Mouse (Mus musculus): ENCODE data around the gene Phex. TPM values are rescaled to one million over a fixed set of nuclear protein-coding genes. Genes with fewer than 3 reads are reported as not detected.

Phex gene
- 0.07 TPM in 1 of 2 replicates, not detected in the other for polyA plus RNA-seq (2015; fragmentation: Nextera tagmentation; extraction: Ambion mirVana)

DNA sequence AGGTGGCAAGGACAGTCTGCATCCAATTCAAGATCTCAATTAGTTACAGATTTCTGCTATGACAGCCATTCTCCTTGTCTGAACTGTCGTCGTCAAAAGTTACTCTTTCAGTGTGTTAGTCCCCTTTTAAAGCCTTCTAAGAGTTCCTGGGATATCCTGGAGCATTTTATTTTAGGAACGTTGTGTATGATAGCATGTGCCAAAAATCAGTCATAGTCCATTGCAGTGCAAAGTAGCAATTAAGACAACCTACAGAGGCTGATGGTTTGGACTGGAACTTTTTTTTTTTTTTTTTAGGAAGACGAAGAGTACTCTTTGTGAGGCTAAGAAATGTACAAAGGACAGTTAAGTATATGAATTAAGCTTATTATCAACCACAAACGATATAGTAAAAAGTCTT, at the start of gene Phex:
TSS of gene Phex (minus strand) at position 101 of the 400 bp plus-strand sequence.
- no peak within 1 kb of the TSS for H3K4me2 ChIP-seq (ENCODE audit: low read depth, low read length)
- no peak within 1 kb of the TSS for H3K4me3 ChIP-seq (ENCODE audit: low read length)
- H3K9ac ChIP-seq (ENCODE audit: low read depth, low read length), result no peak within 1 kb of the TSS
- no peaks in the 10 kb centered on the region for H3K27me3 ChIP-seq (replicated peaks; ENCODE audit: control insufficient read depth, insufficient read depth, low read length)
- H3K36me3 ChIP-seq (ENCODE audit: control insufficient read depth, insufficient read depth, low read length), result no peaks in the 10 kb centered on the region
- H3K9me3 ChIP-seq (ENCODE audit: control insufficient read depth, low read length), result no peaks in the 10 kb centered on the region
- 65% methylated on average over 5 of the region's 5 CpGs for WGBS
- no peak within 1 kb of the TSS for H3K27ac ChIP-seq (ENCODE audit: low read length)
- no peaks in the 10 kb centered on the region for H3K4me1 ChIP-seq (ENCODE audit: control insufficient read depth, insufficient read depth, low read length)
- ATAC-seq, result no peak

GRCm38 (mm10) chrX:157462716-157463115, 47.6 kb upstream of the Phex start:
- Histone ChIP-seq H3K9me3 (ENCODE audit: control insufficient read depth, low read length) (no peaks in the 10 kb centered on the region), H3K4me1 (ENCODE audit: control insufficient read depth, insufficient read depth, low read length) (no peaks in the 10 kb centered on the region), H3K27ac (ENCODE audit: low read length) (no peak overlapping the region), H3K27me3 (replicated peaks; ENCODE audit: control insufficient read depth, insufficient read depth, low read length) (no peaks in the 10 kb centered on the region), H3K9ac (ENCODE audit: low read depth, low read length) (no peak overlapping the region), H3K36me3 (ENCODE audit: control insufficient read depth, insufficient read depth, low read length) (no peaks in the 10 kb centered on the region), H3K4me2 (ENCODE audit: low read depth, low read length) (no peak overlapping the region), H3K4me3 (ENCODE audit: low read length) (no peak overlapping the region)
- ATAC-seq, result no peak
- WGBS, result 68% methylated on average over 3 of the region's 3 CpGs

GRCm38 (mm10) chrX:157454430-157454829, 39.3 kb upstream of the Phex start:
- Histone ChIP-seq H3K27ac (ENCODE audit: low read length) (no peak overlapping the region), H3K27me3 (replicated peaks; ENCODE audit: control insufficient read depth, insufficient read depth, low read length) (no peaks in the 10 kb centered on the region), H3K4me2 (ENCODE audit: low read depth, low read length) (no peak overlapping the region), H3K36me3 (ENCODE audit: control insufficient read depth, insufficient read depth, low read length) (no peaks in the 10 kb centered on the region), H3K4me1 (ENCODE audit: control insufficient read depth, insufficient read depth, low read length) (no peaks in the 10 kb centered on the region), H3K4me3 (ENCODE audit: low read length) (no peak overlapping the region), H3K9me3 (ENCODE audit: control insufficient read depth, low read length) (no peaks in the 10 kb centered on the region), H3K9ac (ENCODE audit: low read depth, low read length) (no peak overlapping the region)
- WGBS, result 57% methylated on average over 1 of the region's 1 CpGs
- ATAC-seq, result no peak

DNA sequence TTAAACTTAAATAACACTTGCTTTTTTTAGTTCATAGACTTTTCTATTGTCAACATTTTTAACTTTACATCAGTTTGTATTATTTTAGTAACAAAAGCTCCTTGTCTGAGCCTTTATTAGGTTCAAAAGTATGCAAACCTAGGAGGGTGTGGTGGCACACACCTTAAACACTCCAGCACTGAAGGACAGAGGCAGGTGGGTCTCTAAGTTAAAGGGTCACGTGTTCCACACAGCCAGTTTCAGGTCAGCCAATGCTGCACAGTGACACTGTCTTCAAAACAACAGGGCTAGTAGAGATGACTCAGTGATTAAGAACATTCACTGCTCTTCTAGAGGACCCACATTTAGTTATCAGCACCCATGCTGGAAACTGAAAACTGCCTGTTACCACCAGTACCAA, 33.9 kb upstream of the Phex start:
- no peaks in the 10 kb centered on the region for H3K36me3 ChIP-seq (ENCODE audit: control insufficient read depth, insufficient read depth, low read length)
- no peaks in the 10 kb centered on the region for H3K27me3 ChIP-seq (replicated peaks; ENCODE audit: control insufficient read depth, insufficient read depth, low read length)
- H3K4me1 ChIP-seq (ENCODE audit: control insufficient read depth, insufficient read depth, low read length), result no peaks in the 10 kb centered on the region
- H3K4me2 ChIP-seq (ENCODE audit: low read depth, low read length), result no peak overlapping the region
- H3K27ac ChIP-seq (ENCODE audit: low read length), result no peak overlapping the region
- H3K9ac ChIP-seq (ENCODE audit: low read depth, low read length), result no peak overlapping the region
- no peak for ATAC-seq
- no peaks in the 10 kb centered on the region for H3K9me3 ChIP-seq (ENCODE audit: control insufficient read depth, low read length)
- 67% methylated on average over 1 of the region's 1 CpGs for WGBS
- no peak overlapping the region for H3K4me3 ChIP-seq (ENCODE audit: low read length)

- H3K9me3 ChIP-seq (ENCODE audit: control insufficient read depth, low read length), result no peaks in the 10 kb centered on the region
- H3K4me1 ChIP-seq (ENCODE audit: control insufficient read depth, insufficient read depth, low read length), result no peaks in the 10 kb centered on the region
- no peaks in the 10 kb centered on the region for H3K36me3 ChIP-seq (ENCODE audit: control insufficient read depth, insufficient read depth, low read length)
- no peak for ATAC-seq
- no peak overlapping the region for H3K4me3 ChIP-seq (ENCODE audit: low read length)
- no peak overlapping the region for H3K27ac ChIP-seq (ENCODE audit: low read length)
- H3K27me3 ChIP-seq (replicated peaks; ENCODE audit: control insufficient read depth, insufficient read depth, low read length), result no peaks in the 10 kb centered on the region
- H3K9ac ChIP-seq (ENCODE audit: low read depth, low read length), result no peak overlapping the region
- no peak overlapping the region for H3K4me2 ChIP-seq (ENCODE audit: low read depth, low read length)
- WGBS, result 86% methylated on average over 6 of the region's 6 CpGs
These were observed 32.3 kb upstream of the Phex start for GRCm38 (mm10) chrX:157447431-157447830.

- Histone ChIP-seq H3K4me3 (ENCODE audit: low read length) (no peak overlapping the region), H3K9ac (ENCODE audit: low read depth, low read length) (no peak overlapping the region), H3K36me3 (ENCODE audit: control insufficient read depth, insufficient read depth, low read length) (no peaks in the 10 kb centered on the region), H3K27me3 (replicated peaks; ENCODE audit: control insufficient read depth, insufficient read depth, low read length) (no peaks in the 10 kb centered on the region), H3K27ac (ENCODE audit: low read length) (no peak overlapping the region), H3K9me3 (ENCODE audit: control insufficient read depth, low read length) (no peaks in the 10 kb centered on the region), H3K4me2 (ENCODE audit: low read depth, low read length) (no peak overlapping the region), H3K4me1 (ENCODE audit: control insufficient read depth, insufficient read depth, low read length) (no peaks in the 10 kb centered on the region)
- WGBS, result 70% methylated on average over 1 of the region's 1 CpGs
- ATAC-seq, result no peak
These were observed 19.7 kb upstream of the Phex start for GRCm38 (mm10) chrX:157434768-157435167.

GRCm38 (mm10) chrX:157419451-157419850, 4.3 kb upstream of the Phex start:
- 36% methylated on average over 2 of the region's 2 CpGs for WGBS

DNA sequence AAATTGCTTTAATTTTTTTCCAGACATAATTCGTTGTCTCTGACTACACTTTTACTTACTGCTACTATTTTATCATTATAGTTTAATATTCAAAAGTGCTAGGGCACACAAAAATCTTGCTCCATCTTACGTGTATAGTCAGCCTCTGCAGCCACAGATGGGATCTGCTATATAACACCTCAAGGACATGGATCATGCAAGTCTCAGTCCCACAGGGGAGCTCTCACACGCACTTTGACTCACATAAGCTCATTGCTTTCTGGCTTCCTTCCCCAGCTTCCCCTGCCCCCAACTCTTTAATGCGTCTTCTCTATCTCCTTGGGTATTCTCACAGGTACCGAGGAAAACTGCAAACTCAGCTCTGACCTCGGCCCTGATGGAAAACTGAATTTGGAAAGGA, 10.2 kb downstream of the Phex start:
- 74% methylated on average over 6 of the region's 6 CpGs for WGBS
- H3K4me3 ChIP-seq (ENCODE audit: low read length), result no peak overlapping the region
- H3K27me3 ChIP-seq (replicated peaks; ENCODE audit: control insufficient read depth, insufficient read depth, low read length), result no peaks in the 10 kb centered on the region
- H3K4me2 ChIP-seq (ENCODE audit: low read depth, low read length), result no peak overlapping the region
- H3K36me3 ChIP-seq (ENCODE audit: control insufficient read depth, insufficient read depth, low read length), result no peaks in the 10 kb centered on the region
- H3K9ac ChIP-seq (ENCODE audit: low read depth, low read length), result no peak overlapping the region
- no peaks in the 10 kb centered on the region for H3K4me1 ChIP-seq (ENCODE audit: control insufficient read depth, insufficient read depth, low read length)
- no peaks in the 10 kb centered on the region for H3K9me3 ChIP-seq (ENCODE audit: control insufficient read depth, low read length)
- no peak overlapping the region for H3K27ac ChIP-seq (ENCODE audit: low read length)
- ATAC-seq, result no peak

More at GRCm38 (mm10) chrX:157419451-157419850, 4.3 kb upstream of the Phex start:
- peak; percentile 78 for ATAC-seq
- no peaks in the 10 kb centered on the region for H3K36me3 ChIP-seq (ENCODE audit: control insufficient read depth, insufficient read depth, low read length)
- H3K9ac ChIP-seq (ENCODE audit: low read depth, low read length), result no peak overlapping the region
- no peak overlapping the region for H3K4me2 ChIP-seq (ENCODE audit: low read depth, low read length)
- no peaks in the 10 kb centered on the region for H3K4me1 ChIP-seq (ENCODE audit: control insufficient read depth, insufficient read depth, low read length)
- no peak overlapping the region for H3K27ac ChIP-seq (ENCODE audit: low read length)
- no peak overlapping the region for H3K4me3 ChIP-seq (ENCODE audit: low read length)
- no peaks in the 10 kb centered on the region for H3K9me3 ChIP-seq (ENCODE audit: control insufficient read depth, low read length)
- H3K27me3 ChIP-seq (replicated peaks; ENCODE audit: control insufficient read depth, insufficient read depth, low read length), result no peaks in the 10 kb centered on the region

DNA sequence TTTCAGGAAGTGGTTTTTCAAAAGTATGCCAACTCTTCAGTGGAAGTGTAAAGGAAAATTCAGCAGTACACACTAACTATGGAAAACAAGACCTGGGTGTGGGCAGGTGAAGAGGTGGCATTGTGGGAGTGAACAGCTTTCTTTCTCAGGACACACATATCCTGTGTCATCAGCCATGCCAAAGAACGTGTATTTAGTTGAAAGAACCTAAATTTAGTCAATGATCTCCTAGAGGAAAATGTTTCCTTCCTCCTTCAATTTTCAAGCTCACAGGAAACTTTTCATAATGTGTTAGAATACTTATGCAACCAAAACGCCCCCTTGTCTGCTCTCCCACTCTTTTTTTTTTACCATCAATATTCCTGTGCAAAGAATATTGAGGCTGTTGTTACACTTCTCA, 23.9 kb downstream of the Phex start:
- no peak for ATAC-seq
- Histone ChIP-seq H3K27me3 (replicated peaks; ENCODE audit: control insufficient read depth, insufficient read depth, low read length) (no peaks in the 10 kb centered on the region), H3K4me1 (ENCODE audit: control insufficient read depth, insufficient read depth, low read length) (no peaks in the 10 kb centered on the region), H3K9me3 (ENCODE audit: control insufficient read depth, low read length) (no peaks in the 10 kb centered on the region), H3K36me3 (ENCODE audit: control insufficient read depth, insufficient read depth, low read length) (no peaks in the 10 kb centered on the region), H3K9ac (ENCODE audit: low read depth, low read length) (no peak overlapping the region), H3K4me3 (ENCODE audit: low read length) (no peak overlapping the region), H3K27ac (ENCODE audit: low read length) (no peak overlapping the region), H3K4me2 (ENCODE audit: low read depth, low read length) (no peak overlapping the region)
- 65% methylated on average over 2 of the region's 2 CpGs for WGBS

GRCm38 (mm10) chrX:157390102-157390501, 25.0 kb downstream of the Phex start:
- no peak for ATAC-seq
- 74% methylated on average over 6 of the region's 6 CpGs for WGBS

More at GRCm38 (mm10) chrX:157390102-157390501, 25.0 kb downstream of the Phex start:
- no peaks in the 10 kb centered on the region for H3K36me3 ChIP-seq (ENCODE audit: control insufficient read depth, insufficient read depth, low read length)
- no peak overlapping the region for H3K27ac ChIP-seq (ENCODE audit: low read length)
- H3K4me1 ChIP-seq (ENCODE audit: control insufficient read depth, insufficient read depth, low read length), result no peaks in the 10 kb centered on the region
- no peak overlapping the region for H3K4me3 ChIP-seq (ENCODE audit: low read length)
- H3K4me2 ChIP-seq (ENCODE audit: low read depth, low read length), result no peak overlapping the region
- H3K9me3 ChIP-seq (ENCODE audit: control insufficient read depth, low read length), result no peaks in the 10 kb centered on the region
- no peak overlapping the region for H3K9ac ChIP-seq (ENCODE audit: low read depth, low read length)
- H3K27me3 ChIP-seq (replicated peaks; ENCODE audit: control insufficient read depth, insufficient read depth, low read length), result no peaks in the 10 kb centered on the region

Data from intestine, embryonic 16.5 days (tissue).